Mouse (Mus musculus) layer of hippocampus, adult 9-10 months (tissue): Measurements from ENCODE around the gene Tnfrsf22.
"Not testable (repeated sequence)": the region's sequence is repeated elsewhere in the genome, so short reads cannot be mapped to it uniquely, and the experiment has no call there.

Source experiments
- DNase-seq: peaks from one replicate; pipeline ENCODE4 v3.0.0; 2022; ENCODE audit warnings: low spot score

Tnfrsf22 gene

GRCm38 (mm10) chr7:143649034-143649768, at the start of gene Tnfrsf22:
TSS of gene Tnfrsf22 (minus strand) at chr7:143649661.
- DNase-seq = peak; percentile 44

- DNase-seq = no peak
Measured at GRCm38 (mm10) chr7:143696140-143696539, 46.7 kb upstream of the Tnfrsf22 start.

DNA sequence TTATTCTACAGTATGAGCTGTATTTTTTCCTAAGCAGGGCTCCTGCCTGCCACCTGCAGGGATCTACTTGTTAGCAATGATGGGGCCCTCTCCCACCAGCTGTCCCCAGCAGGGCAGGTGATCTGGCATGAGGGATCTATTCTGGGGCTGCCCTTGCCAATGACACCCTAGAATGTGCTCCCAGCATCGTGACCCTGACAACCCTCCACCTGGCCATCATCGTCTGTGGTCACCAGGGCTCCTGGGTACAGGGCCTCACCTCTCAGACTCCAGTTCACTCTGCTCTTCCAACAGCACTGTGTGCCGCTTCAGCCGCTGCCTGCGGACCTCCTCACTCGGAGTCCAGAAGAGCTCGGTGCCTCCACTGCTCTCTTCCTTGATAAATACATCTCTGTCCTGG, 45.1 kb upstream of the Tnfrsf22 start:
- DNase-seq = no peak

DNA sequence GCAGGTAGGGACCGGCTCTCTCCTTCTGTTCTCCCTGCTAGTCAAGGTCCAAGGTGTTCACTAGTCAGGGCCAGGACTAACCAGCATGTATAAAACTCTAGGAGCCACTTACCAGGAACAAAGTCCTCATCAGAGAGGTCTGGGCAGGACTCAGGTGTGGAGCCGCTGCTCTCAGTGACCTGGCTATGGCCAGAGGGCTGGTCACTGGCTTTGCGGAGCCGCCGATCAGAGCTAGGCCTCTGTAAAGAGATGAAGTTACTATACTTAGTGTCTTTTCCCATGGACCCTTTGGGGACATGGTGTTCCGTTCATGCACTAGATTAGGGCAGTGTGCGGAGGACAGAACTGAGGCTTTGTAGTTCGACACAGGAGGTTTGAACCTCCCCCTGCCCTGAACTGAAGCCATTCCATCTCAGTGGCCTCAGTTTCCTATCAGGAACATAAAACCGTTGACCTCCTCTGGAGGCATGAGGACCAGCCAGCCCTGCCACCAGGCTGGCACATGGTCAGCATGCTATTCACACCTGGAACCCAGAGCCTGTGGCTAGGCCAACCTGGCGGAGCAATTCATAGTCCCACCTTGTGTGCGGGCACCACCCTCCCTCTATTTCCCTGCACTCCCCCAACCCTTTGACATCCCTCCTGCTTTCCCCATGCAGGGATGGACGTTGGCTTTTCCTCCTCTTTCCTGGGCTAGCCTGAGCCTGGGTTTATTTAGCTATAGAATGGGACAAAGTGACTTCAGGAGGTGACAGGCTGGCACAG, 43.5 kb upstream of the Tnfrsf22 start:
- no peak for DNase-seq

DNA sequence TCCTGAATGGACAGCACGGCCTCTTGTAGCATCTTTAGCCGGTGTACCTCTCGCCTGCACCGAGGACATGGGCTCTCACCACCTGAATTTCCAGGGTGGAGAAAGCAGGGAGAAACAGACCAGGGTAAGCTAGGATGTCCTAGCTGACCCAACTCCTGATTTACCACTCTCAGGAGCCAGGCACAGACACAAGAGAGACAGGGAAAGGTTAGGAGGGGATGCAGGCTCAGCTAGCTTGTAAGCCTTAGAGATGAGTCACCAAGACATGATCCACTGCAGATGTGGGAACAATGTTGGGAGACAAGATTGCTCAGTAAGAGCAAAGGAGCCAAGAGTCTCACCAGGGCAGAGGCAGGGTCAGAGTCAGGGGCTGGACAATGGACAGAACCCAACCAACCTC, 42.4 kb upstream of the Tnfrsf22 start:
- no peak for DNase-seq

DNA sequence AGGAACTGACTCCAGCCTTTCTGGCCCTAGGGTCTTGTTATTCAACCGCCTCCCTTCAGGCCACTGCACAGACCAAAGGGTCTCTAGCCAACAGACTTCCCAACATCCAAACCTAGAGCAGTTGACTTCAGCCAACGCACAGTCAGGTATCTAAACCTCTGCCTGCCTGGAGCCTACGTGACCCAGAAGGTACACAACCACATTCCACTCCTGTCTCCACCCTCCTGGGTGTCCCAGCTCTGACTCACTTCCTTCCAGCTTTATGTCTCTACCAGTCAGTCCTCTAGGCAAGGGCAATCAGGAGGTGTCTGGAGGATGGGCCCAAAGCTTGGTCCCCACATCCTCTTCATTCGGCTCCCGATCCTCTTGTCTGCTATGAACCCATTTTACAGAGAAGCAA, 41.7 kb upstream of the Tnfrsf22 start:
- DNase-seq = no peak

DNA sequence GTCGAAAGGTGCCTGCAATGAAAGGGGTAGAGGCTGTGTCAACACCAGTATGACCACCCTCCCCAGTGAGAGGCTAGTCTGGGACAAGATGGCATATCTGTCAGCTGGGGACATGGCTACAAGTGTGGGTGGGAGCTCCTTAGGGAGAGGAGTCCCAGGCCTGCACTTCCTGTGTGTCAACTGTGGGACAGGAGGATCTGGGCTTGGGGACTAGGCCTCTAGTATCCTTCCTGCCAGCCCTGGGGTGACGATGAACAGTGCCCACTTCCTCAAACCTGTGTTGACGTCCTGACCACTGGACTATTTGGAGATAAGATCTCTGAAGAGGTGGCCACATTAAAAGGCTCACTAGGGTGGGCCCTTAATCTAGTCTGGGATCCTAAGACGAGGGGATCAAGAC, 40.5 kb upstream of the Tnfrsf22 start:
- DNase-seq = no peak

DNA sequence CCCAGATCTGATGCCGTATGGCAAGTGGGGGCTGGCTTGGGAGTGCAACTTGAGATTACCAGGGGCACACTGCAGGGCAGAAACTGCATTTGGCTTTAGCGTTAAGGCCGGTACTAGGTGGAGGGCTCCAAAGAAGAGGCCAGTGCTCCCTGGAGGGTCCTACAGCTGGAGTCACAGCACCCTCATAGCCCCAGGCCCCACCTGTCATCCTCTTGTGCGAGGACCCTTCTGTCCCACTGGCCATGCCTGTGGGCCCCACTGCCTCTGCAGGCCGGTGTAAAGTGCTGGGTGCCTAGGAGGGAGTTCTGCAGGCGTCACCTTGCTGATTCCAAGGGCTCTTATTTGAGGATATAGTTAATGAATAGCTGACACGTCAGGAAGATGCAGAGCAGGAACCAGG, 40.0 kb upstream of the Tnfrsf22 start:
- no peak for DNase-seq

DNA sequence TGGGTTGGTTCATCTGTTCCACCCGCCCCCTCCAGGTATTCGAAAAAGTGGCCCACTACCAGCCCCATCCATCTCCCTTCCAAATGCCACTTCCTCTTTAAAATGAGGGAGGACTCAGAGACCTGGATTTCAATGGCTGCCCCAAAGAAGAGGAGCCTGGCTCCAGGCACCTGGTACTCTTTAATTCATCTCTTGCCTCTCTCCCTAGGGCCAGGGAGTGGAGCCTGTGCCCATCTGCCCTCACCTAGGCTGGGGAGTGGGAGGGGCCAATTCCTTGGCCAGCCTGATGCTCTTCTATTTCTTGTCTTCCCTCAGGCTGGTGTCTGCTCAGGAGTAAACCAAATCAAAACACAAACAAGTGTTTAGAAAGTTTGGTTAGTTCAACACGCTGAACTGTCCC, 37.2 kb upstream of the Tnfrsf22 start:
- not testable (repeated sequence) for DNase-seq

DNA sequence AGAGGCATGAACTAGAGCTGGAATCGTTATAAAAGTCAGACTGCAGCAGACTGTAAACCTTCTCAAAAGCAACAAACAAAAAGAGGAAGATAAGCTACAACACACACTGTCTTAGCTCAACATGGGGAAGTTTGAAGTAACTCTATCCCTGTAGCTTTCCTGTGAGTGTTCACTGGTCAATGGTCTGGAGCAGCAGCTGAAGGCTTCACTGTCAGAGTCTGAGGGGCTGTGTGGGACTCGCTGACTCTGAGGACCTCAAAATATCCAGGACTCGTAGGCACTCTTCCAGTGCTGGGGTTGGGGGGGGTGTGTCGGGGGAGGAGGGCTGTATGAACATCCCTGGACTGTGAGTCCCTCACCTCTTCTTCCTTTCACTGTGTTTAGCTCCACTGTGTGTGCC, 36.7 kb upstream of the Tnfrsf22 start:
- DNase-seq = not testable (repeated sequence)

GRCm38 (mm10) chr7:143685359-143686067, 36.1 kb upstream of the Tnfrsf22 start, which contains the start of gene Tnfrsf23:
TSS of gene Tnfrsf23 (minus strand) at chr7:143685872.
- DNase-seq = peak; percentile 40

DNA sequence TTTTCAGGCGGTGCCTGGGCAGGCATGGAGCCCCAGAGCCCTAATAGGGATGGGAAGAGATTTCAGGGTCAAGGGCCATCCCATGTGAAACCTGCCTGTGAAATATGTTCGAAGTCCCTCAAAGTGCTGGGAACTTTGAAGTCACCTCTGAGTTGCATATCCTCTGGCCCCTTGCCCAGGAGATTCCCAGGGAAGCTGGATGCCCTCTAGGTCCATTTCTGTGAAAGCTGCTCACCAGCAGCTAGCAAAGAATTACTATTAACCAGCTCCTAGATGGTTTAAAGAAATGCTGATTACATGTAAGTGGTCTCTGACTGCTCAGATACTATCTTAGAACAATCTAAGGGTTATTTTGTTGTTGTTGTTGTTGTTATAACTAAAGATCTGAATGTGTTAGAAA, 35.1 kb upstream of the Tnfrsf22 start:
- DNase-seq = not testable (repeated sequence)

DNA sequence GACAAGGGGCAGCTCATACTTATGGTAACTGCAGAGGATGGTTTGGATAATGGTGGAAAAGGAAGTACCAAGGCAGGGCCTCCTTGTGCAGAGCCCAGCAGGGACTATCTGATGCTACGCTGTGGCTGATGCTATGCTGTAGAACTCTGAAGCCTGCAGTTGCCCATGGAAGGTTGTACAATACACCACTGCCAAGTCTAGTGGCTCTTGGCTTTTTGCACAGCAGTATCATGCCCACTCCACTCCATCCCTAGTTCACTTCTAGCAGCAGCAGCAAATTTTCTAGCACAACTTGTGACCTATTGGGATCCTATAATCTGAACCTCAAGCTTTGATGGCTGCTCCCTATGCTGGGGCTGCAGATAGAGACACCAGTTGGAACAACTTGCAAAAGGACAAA, 32.1 kb upstream of the Tnfrsf22 start:
- no peak for DNase-seq

DNA sequence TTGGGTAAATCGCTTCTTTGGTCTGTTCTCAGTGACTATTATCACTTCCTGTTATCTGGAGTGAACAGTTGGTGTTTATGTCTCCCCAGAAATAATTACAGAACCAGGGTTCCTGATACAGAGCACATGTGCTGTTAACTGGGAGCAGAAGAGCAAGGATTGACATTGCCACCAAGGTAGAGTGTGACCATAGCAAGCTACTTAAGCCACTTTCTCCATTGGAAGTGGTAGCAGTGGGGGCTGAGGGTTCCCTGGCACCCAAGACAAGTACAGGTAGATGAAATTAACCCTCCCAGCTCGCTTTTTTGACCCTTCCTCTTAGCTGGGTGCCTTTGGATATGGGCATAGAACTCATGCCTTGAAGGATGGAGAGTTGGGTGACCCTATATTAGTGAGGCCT, 31.4 kb upstream of the Tnfrsf22 start:
- not testable (repeated sequence) for DNase-seq

DNA sequence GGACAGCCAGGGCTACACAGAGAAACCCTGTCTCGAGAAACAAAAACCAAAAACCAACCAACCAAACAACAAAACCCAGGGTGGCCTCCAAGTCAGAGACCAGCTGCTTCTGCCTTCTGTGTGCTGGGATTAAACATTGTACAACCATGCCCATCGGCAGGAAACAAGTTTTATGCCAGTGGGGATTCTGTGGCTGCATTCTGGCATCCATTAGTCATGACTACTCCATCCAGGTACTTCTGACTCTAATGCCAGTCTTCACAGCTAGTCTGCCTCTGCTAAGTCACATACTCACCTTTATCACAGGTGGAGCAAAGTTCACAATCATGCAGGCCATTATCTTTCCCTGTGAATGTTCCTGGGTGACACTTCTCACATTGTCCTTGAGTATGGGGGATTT, 30.2 kb upstream of the Tnfrsf22 start:
- DNase-seq = not testable (repeated sequence)

DNA sequence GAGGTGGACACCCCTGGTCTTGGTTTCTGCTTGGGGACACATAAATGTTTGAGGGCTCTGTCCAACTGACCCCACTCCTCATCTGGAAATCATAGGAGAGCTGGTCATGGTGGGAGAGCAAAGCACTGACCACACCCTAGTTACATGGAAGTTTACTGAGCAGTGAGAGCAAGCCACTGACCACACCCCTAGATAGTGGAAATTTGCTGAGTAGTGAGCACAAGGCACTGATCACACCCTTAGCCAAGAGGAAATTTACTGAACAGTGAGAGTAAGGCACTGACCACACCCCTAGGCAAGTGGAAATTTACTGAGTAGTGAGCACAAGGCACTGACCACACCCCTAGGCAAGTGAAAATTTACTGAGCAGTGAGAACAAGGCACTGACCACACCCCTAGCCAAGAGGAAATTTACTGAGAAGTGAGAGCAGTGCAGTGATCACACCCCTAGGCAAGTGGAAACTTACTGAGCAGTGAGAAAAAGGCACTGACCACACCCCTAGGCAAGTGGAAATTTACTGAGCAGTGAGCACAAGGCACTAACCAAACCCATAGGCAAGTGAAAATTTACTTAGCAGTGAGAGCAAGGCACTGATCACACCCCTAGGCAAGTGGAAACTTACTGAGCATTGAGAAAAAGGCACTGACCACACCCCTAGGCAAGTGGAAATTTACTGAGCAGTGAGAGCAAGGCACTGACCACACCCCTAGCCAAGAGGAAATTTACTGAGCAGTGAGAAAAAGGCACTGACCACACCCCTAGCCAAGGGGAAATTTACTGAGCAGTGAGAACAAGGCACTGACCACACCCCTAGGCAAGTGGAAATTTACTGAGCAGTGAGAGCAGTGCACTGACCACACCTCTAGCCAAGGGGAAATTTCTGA, 17.2 kb upstream of the Tnfrsf22 start:
- no peak for DNase-seq

GRCm38 (mm10) chr7:143663470-143663869, 14.0 kb upstream of the Tnfrsf22 start:
- DNase-seq = no peak

DNA sequence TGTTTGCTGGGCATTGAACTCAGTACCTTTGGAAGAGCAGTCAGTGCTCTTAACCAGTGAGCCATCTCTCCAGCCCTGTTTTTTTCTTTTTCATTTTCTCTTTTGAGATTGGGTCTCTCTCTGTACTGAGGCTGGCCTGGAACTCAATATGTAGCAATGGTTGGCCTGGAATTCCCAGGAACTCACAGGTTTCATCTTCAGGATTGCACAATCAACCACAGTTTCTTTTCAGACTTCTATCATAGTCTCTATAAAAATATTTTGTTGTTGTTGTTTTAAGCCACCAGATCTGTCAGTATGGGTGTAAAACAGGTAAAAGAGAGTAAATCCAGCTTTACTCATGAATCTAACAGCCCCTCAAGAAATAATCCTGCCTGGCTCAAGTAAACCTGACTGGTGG, 11.3 kb upstream of the Tnfrsf22 start:
- DNase-seq = no peak

- DNase-seq = not testable (repeated sequence)
Measured at GRCm38 (mm10) chr7:143649769-143650346, 397 bp upstream of the Tnfrsf22 start.

- DNase-seq = not testable (repeated sequence)
Measured at GRCm38 (mm10) chr7:143643949-143644348, 5.5 kb downstream of the Tnfrsf22 start.

DNA sequence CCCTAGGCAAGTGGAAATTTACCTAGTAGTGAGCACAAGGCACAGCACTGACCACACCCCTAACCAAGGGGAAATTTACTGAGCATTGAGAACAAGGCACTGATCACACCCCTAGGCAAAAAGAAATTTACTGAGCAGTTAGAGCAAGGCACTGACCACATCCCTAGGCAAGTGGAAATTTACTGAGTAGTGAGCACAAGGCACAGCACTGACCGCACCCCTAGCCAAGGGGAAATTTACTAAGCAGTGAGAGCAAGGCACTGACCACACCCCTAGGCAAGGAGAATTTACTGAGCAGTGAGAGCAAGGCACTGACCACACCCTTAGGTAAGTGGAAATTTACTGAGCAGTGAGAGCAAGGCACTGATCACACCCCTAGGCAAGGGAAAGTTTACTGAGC, 12.8 kb downstream of the Tnfrsf22 start:
- DNase-seq = no peak
